8 mouse cellular contexts compared by ENCODE assay signal in the genomic region with DNA sequence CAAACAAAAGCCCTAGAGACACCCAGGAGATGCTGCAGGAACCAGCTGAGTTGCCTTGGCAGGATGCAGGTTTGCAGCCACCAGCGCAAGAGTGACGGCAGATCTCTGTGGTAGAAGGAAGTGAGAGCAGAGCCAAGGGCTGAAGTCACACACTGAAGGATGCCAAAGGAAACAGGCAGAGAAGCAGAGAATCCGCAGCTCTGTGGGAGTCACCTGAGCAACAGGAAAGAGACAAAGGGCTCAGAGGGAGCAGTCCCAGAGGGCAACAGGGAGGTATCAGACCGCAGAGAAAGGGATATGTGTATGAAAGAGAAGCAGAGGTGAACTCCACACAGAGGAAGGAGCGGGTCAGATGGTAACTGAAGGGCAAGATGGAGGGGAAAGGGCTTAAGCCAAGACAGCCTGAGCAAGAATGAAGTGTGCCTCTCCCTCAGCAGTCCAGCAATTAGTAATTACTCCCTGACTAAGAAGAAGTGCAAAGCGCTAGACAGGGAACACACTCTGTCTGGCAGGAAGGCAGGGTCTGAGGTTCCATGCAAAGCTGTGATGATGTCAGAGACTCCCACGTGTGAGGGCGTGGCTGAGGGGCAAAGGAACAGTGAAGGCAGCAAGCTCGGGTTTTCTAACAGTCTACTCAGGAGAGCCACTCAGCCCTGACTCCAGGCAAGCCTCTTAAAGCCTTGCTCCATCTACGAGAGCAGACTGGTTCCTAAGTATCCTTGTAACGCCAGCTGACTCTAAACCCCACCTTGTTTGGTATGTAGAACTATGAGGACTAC.
DNase-seq lines count a peak whose midpoint lies in the region; ATAC-seq lines count a peak whose summit lies in the region.

No protein-coding gene starts in this region.

- peaks cover 3% of the 10 kb centered on the region; the same call in 1 of the 2 replicates for H3K9me3 ChIP-seq in midbrain, embryonic 12.5 days

- 36% methylated on average over 11 of the region's 11 CpGs for WGBS in midbrain, embryonic 12.5 days

- H3K4me2 ChIP-seq in midbrain, embryonic 12.5 days (replicated peaks): no peak overlapping the region

- peaks cover 34% of the 10 kb centered on the region for H3K36me3 ChIP-seq in midbrain, embryonic 12.5 days

- no peak for ATAC-seq in cerebellum, adult (ENCODE audit: insufficient number of reproducible peaks, low FRiP score, low TSS enrichment)
- peak; percentile 65 for ATAC-seq in midbrain, embryonic 12.5 days (ENCODE audit: low FRiP score, low read depth)

- H3K27ac ChIP-seq in midbrain, embryonic 12.5 days (replicated peaks): no peak overlapping the region

- H3K4me1 ChIP-seq in midbrain, embryonic 12.5 days: peaks cover 7% of the 10 kb centered on the region; the same call in 1 of the 2 replicates

- no peak overlapping the region for H3K9ac ChIP-seq in midbrain, embryonic 12.5 days (replicated peaks)

- H3K4me3 ChIP-seq in midbrain, embryonic 12.5 days: no peak overlapping the region

- H3K27me3 ChIP-seq in midbrain, embryonic 12.5 days: no peaks in the 10 kb centered on the region

- intact Hi-C loops in heart, postnatal 25 days (cut with DNase I): loop anchor here (10.0 kb wide), 1 partner anchor 358 kb away; no protein-coding TSS in a partner anchor

- peak; percentile 62 for DNase-seq in cerebellum, adult 11-12 months
- DNase-seq in adrenal gland, postnatal 36 days: peak; percentile 24 to 60
- peak; percentile 59 for DNase-seq in fibroblast of lung, adult 2 months (ENCODE audit: low read depth)
- peak; percentile 70 for DNase-seq in heart, postnatal 25 days (ENCODE audit: low spot score)
- DNase-seq in layer of hippocampus, adult 9-11 months: peak; percentile 56
- DNase-seq in thymus, postnatal 10 days (ENCODE audit: low spot score in 2 of 2): peak; percentile 15 to 41
